Mouse (Mus musculus) small intestine, adult 2 months (tissue): ENCODE results near the gene Katnal1.

Source experiments
- CTCF ChIP-seq: fragments of 200-500 bp; IDR thresholded peaks from 2 replicates; pipeline ENCODE4 v1.5.1; 2012; ENCODE audit warnings: low read depth, mild to moderate bottlenecking, control low read depth, inconsistent platforms, low read length, moderate library complexity, mixed read lengths; ENCODE audit not compliant: insufficient replicate concordance, insufficient read length; ENCODE audit errors: extremely low read depth
- POLR2A ChIP-seq: fragments of 200-500 bp; IDR thresholded peaks from 2 replicates; pipeline ENCODE4 v1.6.1; 2012; ENCODE audit warnings: low read depth, mild to moderate bottlenecking, control low read depth, inconsistent platforms, low read length, moderate library complexity

DNA sequence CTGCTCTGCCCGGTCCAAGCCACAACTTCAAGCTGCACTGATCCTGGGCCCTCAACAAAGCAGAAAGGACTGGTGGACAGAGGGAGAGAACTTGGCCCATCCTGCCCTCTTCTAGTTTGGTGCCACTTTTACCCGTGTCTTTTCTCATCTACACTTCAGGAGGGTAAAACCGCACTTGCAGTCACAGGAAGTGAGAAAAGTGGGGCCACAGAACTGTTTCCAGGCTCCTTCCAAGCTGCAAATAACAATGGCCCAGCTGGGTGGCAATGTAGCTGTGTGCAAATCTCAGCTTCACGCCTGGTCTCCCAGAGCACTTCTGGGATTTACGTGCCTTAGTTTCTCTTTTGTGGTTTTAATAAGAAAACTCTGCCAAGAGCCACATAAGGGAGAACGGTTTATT, 61.4 kb downstream of the Katnal1 start:
- TF ChIP-seq POLR2A, result no peak
- TF ChIP-seq CTCF, result no peak
